Mouse (Mus musculus): ENCODE measurements around the gene Pcdh10. TPM values are rescaled to one million over a fixed set of nuclear protein-coding genes. Genes with fewer than 3 reads are reported as not detected.

Gene Pcdh10
- total RNA-seq (2014; fragmentation: Nextera tagmentation), result not detected in 2 replicates
- total RNA-seq (2017), result 0.06 and 0.11 TPM in 2 replicates
- not detected in 2 replicates for polyA plus RNA-seq (2012)

GRCm38 (mm10) chr3:45378145-45378544 lies at the start of gene Pcdh10:
Gene Pcdh10 (plus strand): TSS chr3:45378398.
- no peak for ATAC-seq (ENCODE audit: extremely low read depth, insufficient number of reproducible peaks, low FRiP score, poor library complexity, severe bottlenecking)
- H3K4me3 ChIP-seq (ENCODE audit: low read depth, low read length), result no peak within 1 kb of the TSS; the same call in 1 of the 2 replicates
- H3K4me1 ChIP-seq (ENCODE audit: insufficient read depth, low read depth, low read length), result no peaks in the 10 kb centered on the region

GRCm38 (mm10) chr3:45355919-45356318 lies 22.3 kb upstream of the Pcdh10 start:
- no peaks in the 10 kb centered on the region for H3K27me3 ChIP-seq (ENCODE audit: insufficient read depth, low read length)
- ATAC-seq (ENCODE audit: extremely low read depth, insufficient number of reproducible peaks, low FRiP score, poor library complexity, severe bottlenecking), result no peak
- no peaks in the 10 kb centered on the region for H3K36me3 ChIP-seq (replicated peaks)
- no peaks in the 10 kb centered on the region for H3K9me3 ChIP-seq (replicated peaks)
- H3K4me3 ChIP-seq (ENCODE audit: low read depth, low read length), result no peak overlapping the region
- H3K4me1 ChIP-seq (ENCODE audit: insufficient read depth, low read depth, low read length), result no peaks in the 10 kb centered on the region
- TF ChIP-seq GATA2 (IDR thresholded peaks at IDR 0.05; ENCODE audit: borderline replicate concordance, low read depth, low read length), result no peak
- no peak for TF ChIP-seq POLR2AphosphoS5 (IDR thresholded peaks at IDR 0.05; ENCODE audit: insufficient replicate concordance, low read depth, low read length)
- no peak for TF ChIP-seq CTCF (IDR thresholded peaks at IDR 0.05; ENCODE audit: low read depth, low read length)
- TF ChIP-seq GATA1 (IDR thresholded peaks at IDR 0.05; ENCODE audit: borderline replicate concordance, low read length), result no peak
- TF ChIP-seq TAL1 (conservative IDR thresholded peaks at IDR 0.05; ENCODE audit: low read depth, low read length), result no peak
- DNase-seq (ENCODE audit: low spot score), result no peak

More at GRCm38 (mm10) chr3:45378145-45378544, at the start of gene Pcdh10:
- TF ChIP-seq GATA1 (IDR thresholded peaks at IDR 0.05; ENCODE audit: borderline replicate concordance, low read length) (no peak), GATA2 (IDR thresholded peaks at IDR 0.05; ENCODE audit: borderline replicate concordance, low read depth, low read length) (no peak), CTCF (IDR thresholded peaks at IDR 0.05; ENCODE audit: low read depth, low read length) (no peak), POLR2AphosphoS5 (IDR thresholded peaks at IDR 0.05; ENCODE audit: insufficient replicate concordance, low read depth, low read length) (no peak), TAL1 (conservative IDR thresholded peaks at IDR 0.05; ENCODE audit: low read depth, low read length) (no peak)
- no peak for DNase-seq (ENCODE audit: low spot score)
- H3K27me3 ChIP-seq (ENCODE audit: insufficient read depth, low read length), result no peaks in the 10 kb centered on the region
- no peaks in the 10 kb centered on the region for H3K36me3 ChIP-seq (replicated peaks)
- peaks cover 57% of the 10 kb centered on the region for H3K9me3 ChIP-seq (replicated peaks)

- Histone ChIP-seq H3K4me3 (ENCODE audit: low read depth, low read length) (no peak overlapping the region), H3K27me3 (ENCODE audit: insufficient read depth, low read length) (no peaks in the 10 kb centered on the region)
Measured at GRCm38 (mm10) chr3:45368952-45369351, 9.2 kb upstream of the Pcdh10 start.

DNA sequence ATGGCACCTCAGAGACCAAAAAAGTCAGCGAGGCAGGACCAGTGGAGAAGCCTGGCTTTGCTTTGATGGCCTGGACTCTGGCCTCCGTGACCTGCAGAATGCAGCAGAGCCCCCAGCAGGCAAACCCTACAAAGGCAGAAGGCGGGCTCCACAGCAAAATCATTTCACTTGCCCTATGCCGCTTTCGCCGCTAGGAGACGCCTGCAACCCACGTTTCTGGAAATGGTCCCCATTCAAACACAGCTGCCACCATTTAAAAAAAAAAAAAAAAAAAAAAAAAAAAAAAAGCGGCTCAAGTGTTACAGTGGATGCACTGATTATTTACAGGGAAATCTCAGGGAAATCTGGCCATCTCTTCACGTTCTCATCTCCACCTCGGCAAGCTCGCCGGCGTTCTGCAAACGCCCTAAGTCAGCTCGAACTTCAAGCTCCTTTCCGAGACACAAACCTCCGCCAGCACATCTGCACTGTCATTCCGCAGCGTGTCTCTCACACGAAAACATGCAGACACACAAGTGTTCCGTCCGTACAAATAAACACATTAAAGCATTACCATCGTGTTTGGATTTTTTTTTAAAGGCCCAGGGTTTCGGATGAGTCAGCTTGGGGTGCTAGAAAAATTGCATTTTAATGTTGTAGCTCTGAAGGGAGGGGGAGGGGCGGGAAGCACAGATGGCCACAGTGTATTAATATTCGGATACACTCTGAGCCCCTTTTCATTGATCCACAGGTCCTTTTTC lies 2.3 kb upstream of the Pcdh10 start:
- H3K36me3 ChIP-seq (replicated peaks), result no peaks in the 10 kb centered on the region
- H3K9me3 ChIP-seq (replicated peaks), result peaks cover 48% of the 10 kb centered on the region
- no peak for TF ChIP-seq TAL1 (conservative IDR thresholded peaks at IDR 0.05; ENCODE audit: low read depth, low read length)
- no peak for TF ChIP-seq CTCF (IDR thresholded peaks at IDR 0.05; ENCODE audit: low read depth, low read length)
- no peak for TF ChIP-seq POLR2AphosphoS5 (IDR thresholded peaks at IDR 0.05; ENCODE audit: insufficient replicate concordance, low read depth, low read length)
- no peak for TF ChIP-seq GATA1 (IDR thresholded peaks at IDR 0.05; ENCODE audit: borderline replicate concordance, low read length)
- no peak for TF ChIP-seq GATA2 (IDR thresholded peaks at IDR 0.05; ENCODE audit: borderline replicate concordance, low read depth, low read length)
- H3K27me3 ChIP-seq (ENCODE audit: insufficient read depth, low read length), result no peaks in the 10 kb centered on the region
- no peaks in the 10 kb centered on the region for H3K4me1 ChIP-seq (ENCODE audit: insufficient read depth, low read depth, low read length)
- no peak for ATAC-seq (ENCODE audit: extremely low read depth, insufficient number of reproducible peaks, low FRiP score, poor library complexity, severe bottlenecking)
- no peak for DNase-seq (ENCODE audit: low spot score)
- H3K4me3 ChIP-seq (ENCODE audit: low read depth, low read length), result no peak overlapping the region

More at GRCm38 (mm10) chr3:45368952-45369351, 9.2 kb upstream of the Pcdh10 start:
- no peaks in the 10 kb centered on the region for H3K9me3 ChIP-seq (replicated peaks)
- ATAC-seq (ENCODE audit: extremely low read depth, insufficient number of reproducible peaks, low FRiP score, poor library complexity, severe bottlenecking) (no peak), DNase-seq (ENCODE audit: low spot score) (no peak)
- no peak for TF ChIP-seq GATA1 (IDR thresholded peaks at IDR 0.05; ENCODE audit: borderline replicate concordance, low read length)
- TF ChIP-seq CTCF (IDR thresholded peaks at IDR 0.05; ENCODE audit: low read depth, low read length), result no peak
- no peak for TF ChIP-seq TAL1 (conservative IDR thresholded peaks at IDR 0.05; ENCODE audit: low read depth, low read length)
- TF ChIP-seq POLR2AphosphoS5 (IDR thresholded peaks at IDR 0.05; ENCODE audit: insufficient replicate concordance, low read depth, low read length), result no peak
- no peak for TF ChIP-seq GATA2 (IDR thresholded peaks at IDR 0.05; ENCODE audit: borderline replicate concordance, low read depth, low read length)
- H3K4me1 ChIP-seq (ENCODE audit: insufficient read depth, low read depth, low read length), result no peaks in the 10 kb centered on the region
- no peaks in the 10 kb centered on the region for H3K36me3 ChIP-seq (replicated peaks)

DNA sequence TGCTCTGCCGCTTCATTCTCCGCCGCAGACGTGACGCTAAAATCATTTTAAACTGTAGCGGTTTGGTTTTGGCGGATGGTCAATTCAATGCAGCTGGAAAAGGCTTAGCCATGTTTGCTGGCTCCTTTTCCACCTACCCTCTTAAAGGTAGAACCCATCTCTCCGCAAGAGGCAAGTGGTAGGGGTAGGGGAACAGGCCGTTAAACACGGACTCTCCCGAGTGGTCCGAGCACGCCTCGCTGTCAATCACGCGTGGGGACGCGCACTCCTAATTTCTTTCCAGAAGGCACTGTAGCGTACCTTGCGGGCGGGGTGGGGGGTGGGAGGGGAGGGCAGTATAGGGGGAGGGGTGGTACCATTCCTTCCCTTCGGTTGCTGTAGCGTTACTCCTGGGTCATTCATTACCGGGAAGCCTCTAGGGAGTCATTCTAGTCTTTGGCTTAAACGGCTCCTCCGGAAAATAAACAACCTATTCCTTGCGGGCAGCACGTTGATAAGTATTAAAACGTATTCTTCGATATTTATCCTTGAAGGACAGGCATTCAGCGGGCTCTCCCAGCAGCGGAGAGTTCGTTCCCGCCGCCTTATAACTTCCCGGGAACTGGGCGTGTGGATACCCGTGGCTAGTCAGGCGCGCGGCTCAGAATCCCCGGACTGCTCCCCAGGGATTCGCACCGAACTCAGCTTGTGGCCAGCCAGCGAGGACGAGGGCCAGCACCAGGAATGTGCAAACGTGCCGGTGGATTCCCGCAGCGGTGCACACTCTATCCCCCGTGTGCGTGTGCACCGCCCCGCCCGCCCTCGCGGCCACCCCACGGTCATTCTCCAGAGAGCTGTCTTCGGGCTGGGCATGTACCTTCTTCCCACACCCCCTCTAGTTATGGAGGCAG lies 1.5 kb upstream of the Pcdh10 start:
- peaks cover 56% of the 10 kb centered on the region for H3K9me3 ChIP-seq (replicated peaks)
- DNase-seq (ENCODE audit: low spot score), result no peak
- no peak for TF ChIP-seq GATA1 (IDR thresholded peaks at IDR 0.05; ENCODE audit: borderline replicate concordance, low read length)
- TF ChIP-seq GATA2 (IDR thresholded peaks at IDR 0.05; ENCODE audit: borderline replicate concordance, low read depth, low read length), result no peak
- TF ChIP-seq TAL1 (conservative IDR thresholded peaks at IDR 0.05; ENCODE audit: low read depth, low read length), result no peak
- TF ChIP-seq CTCF (IDR thresholded peaks at IDR 0.05; ENCODE audit: low read depth, low read length), result no peak

More for the DNA sequence above, 1.5 kb upstream of the Pcdh10 start:
- ATAC-seq (ENCODE audit: extremely low read depth, insufficient number of reproducible peaks, low FRiP score, poor library complexity, severe bottlenecking), result no peak
- Histone ChIP-seq H3K4me3 (ENCODE audit: low read depth, low read length) (no peak overlapping the region), H3K36me3 (replicated peaks) (no peaks in the 10 kb centered on the region), H3K4me1 (ENCODE audit: insufficient read depth, low read depth, low read length) (no peaks in the 10 kb centered on the region), H3K27me3 (ENCODE audit: insufficient read depth, low read length) (no peaks in the 10 kb centered on the region)
